Mouse (Mus musculus) testis, adult 2 months (tissue): ENCODE results near the gene Abhd6.

Source experiments
- CTCF ChIP-seq: fragments of 200-500 bp; IDR thresholded peaks from 2 replicates; pipeline ENCODE4 v1.5.1; 2012; ENCODE audit warnings: low read depth, mild to moderate bottlenecking, inconsistent platforms, low read length, moderate library complexity; ENCODE audit not compliant: control insufficient read depth, insufficient read depth, insufficient replicate concordance
- POLR2A ChIP-seq: fragments of 200-500 bp; IDR thresholded peaks from 2 replicates; pipeline ENCODE4 v1.6.1; 2012; ENCODE audit warnings: low read depth, mild to moderate bottlenecking, inconsistent platforms, low read length, moderate library complexity; ENCODE audit not compliant: control insufficient read depth

DNA sequence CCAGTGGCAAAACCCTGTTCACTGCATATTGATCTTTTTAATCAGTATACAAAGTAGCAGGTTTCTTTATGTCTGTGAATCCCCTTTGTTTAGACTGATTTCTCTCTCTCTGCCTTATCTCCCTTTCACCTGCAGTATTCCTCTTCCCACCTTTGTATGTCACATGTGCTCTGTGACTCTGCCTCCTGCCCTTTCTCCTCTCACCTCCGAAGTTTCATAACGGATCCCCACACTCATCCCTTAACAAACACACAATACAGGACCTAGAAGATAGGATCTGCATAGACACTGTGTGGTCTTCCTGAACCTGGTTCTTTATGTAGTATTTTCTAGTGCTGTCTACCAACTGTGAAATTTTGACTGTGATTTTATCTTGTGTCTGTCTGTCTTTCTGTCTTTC, 8.6 kb downstream of the Abhd6 start:
- TF ChIP-seq CTCF (no peak), POLR2A (no peak)
